Mouse (Mus musculus): ENCODE results near the gene Ehd4.

The Ehd4 gene

GRCm38 (mm10) chr2:120146543-120146942 lies 7.9 kb downstream of the Ehd4 start:
- no peak for DNase-seq (ENCODE audit: low read depth in 2 of 2, low spot score in 2 of 2)

- DNase-seq (ENCODE audit: low read depth in 2 of 2, low spot score in 2 of 2), result no peak
These were observed 10.0 kb downstream of the Ehd4 start for GRCm38 (mm10) chr2:120144390-120144789.

- DNase-seq (ENCODE audit: low read depth in 2 of 2, low spot score in 2 of 2), result no peak
These were observed 12.1 kb downstream of the Ehd4 start for GRCm38 (mm10) chr2:120142336-120142735.

- DNase-seq (ENCODE audit: low read depth in 2 of 2, low spot score in 2 of 2), result no peak
These were observed 12.7 kb downstream of the Ehd4 start for GRCm38 (mm10) chr2:120141671-120142070.

GRCm38 (mm10) chr2:120140326-120140725 lies 14.1 kb downstream of the Ehd4 start:
- DNase-seq (ENCODE audit: low read depth in 2 of 2, low spot score in 2 of 2), result no peak

- no peak for DNase-seq (ENCODE audit: low read depth in 2 of 2, low spot score in 2 of 2)
These were observed 15.3 kb downstream of the Ehd4 start for GRCm38 (mm10) chr2:120139091-120139490.

GRCm38 (mm10) chr2:120137281-120137680 lies 17.1 kb downstream of the Ehd4 start:
- no peak for DNase-seq (ENCODE audit: low read depth in 2 of 2, low spot score in 2 of 2)

GRCm38 (mm10) chr2:120134453-120135075 lies 19.8 kb downstream of the Ehd4 start:
- no peak for DNase-seq (ENCODE audit: low read depth in 2 of 2, low spot score in 2 of 2)

GRCm38 (mm10) chr2:120131881-120132280 lies 22.5 kb downstream of the Ehd4 start:
- DNase-seq (ENCODE audit: low read depth in 2 of 2, low spot score in 2 of 2), result no peak

GRCm38 (mm10) chr2:120129252-120129908 lies 25.0 kb downstream of the Ehd4 start:
- no peak for DNase-seq (ENCODE audit: low read depth in 2 of 2, low spot score in 2 of 2)

- no peak for DNase-seq (ENCODE audit: low read depth in 2 of 2, low spot score in 2 of 2)
These were observed 25.8 kb downstream of the Ehd4 start for GRCm38 (mm10) chr2:120128611-120129051.

- no peak for DNase-seq (ENCODE audit: low read depth in 2 of 2, low spot score in 2 of 2)
These were observed 26.4 kb downstream of the Ehd4 start for GRCm38 (mm10) chr2:120128011-120128410.

- DNase-seq (ENCODE audit: low read depth in 2 of 2, low spot score in 2 of 2), result no peak
These were observed 27.5 kb downstream of the Ehd4 start for GRCm38 (mm10) chr2:120126901-120127300.

GRCm38 (mm10) chr2:120126408-120126807 lies 28.0 kb downstream of the Ehd4 start:
- no peak for DNase-seq (ENCODE audit: low read depth in 2 of 2, low spot score in 2 of 2)

GRCm38 (mm10) chr2:120125461-120125860 lies 28.9 kb downstream of the Ehd4 start:
- no peak for DNase-seq (ENCODE audit: low read depth in 2 of 2, low spot score in 2 of 2)

- DNase-seq (ENCODE audit: low read depth in 2 of 2, low spot score in 2 of 2), result no peak
These were observed 29.5 kb downstream of the Ehd4 start for GRCm38 (mm10) chr2:120124946-120125345.

- DNase-seq (ENCODE audit: low read depth in 2 of 2, low spot score in 2 of 2), result no peak
These were observed 30.3 kb downstream of the Ehd4 start for GRCm38 (mm10) chr2:120124096-120124495.

GRCm38 (mm10) chr2:120122983-120123382 lies 31.4 kb downstream of the Ehd4 start:
- DNase-seq (ENCODE audit: low read depth in 2 of 2, low spot score in 2 of 2), result no peak

GRCm38 (mm10) chr2:120117346-120117745 lies 37.1 kb downstream of the Ehd4 start:
- no peak for DNase-seq (ENCODE audit: low read depth in 2 of 2, low spot score in 2 of 2)

GRCm38 (mm10) chr2:120116362-120116761 lies 38.0 kb downstream of the Ehd4 start:
- DNase-seq (ENCODE audit: low read depth in 2 of 2, low spot score in 2 of 2), result no peak

GRCm38 (mm10) chr2:120114977-120115376 lies 39.4 kb downstream of the Ehd4 start:
- DNase-seq (ENCODE audit: low read depth in 2 of 2, low spot score in 2 of 2), result no peak

- no peak for DNase-seq (ENCODE audit: low read depth in 2 of 2, low spot score in 2 of 2)
These were observed 40.4 kb downstream of the Ehd4 start for GRCm38 (mm10) chr2:120113963-120114362.

GRCm38 (mm10) chr2:120113476-120113875 lies 40.9 kb downstream of the Ehd4 start:
- DNase-seq (ENCODE audit: low read depth in 2 of 2, low spot score in 2 of 2), result no peak

Data from CD8-positive naive resting alpha-beta T cell, adult 2 months (primary cell).